Mouse (Mus musculus) thymus, postnatal 25 days (tissue): ENCODE measurements around the gene Psen2.

Experiments used
- DNase-seq: peaks from one replicate; pipeline ENCODE4 v3.0.0; 2022

The Psen2 gene

DNA sequence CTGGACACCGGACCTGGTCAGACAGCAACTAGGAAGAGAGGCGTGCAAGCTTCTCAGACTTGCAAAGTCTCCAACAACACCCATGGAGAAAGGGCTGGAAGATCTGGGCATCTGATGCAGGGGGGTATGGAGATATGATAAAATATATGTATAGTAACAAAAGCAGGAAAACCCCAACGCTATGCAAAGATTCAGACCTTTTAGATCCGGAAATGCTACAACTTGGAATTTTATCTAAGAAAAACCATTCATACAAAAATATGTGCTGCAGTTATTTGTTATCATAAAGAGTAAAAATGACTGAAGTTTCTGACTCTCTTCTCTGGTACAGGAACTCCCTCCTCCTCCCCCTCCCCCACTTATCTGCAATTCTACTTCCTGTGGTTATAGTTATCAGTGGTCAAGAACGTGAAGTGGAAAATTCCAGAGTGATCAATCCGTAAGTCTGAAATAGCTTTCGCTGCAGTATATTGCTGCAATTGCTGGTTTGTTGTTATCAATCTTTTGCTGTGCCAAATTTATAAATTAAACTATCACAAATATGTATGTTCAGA, 14.6 kb downstream of the Psen2 start:
- no peak for DNase-seq

DNA sequence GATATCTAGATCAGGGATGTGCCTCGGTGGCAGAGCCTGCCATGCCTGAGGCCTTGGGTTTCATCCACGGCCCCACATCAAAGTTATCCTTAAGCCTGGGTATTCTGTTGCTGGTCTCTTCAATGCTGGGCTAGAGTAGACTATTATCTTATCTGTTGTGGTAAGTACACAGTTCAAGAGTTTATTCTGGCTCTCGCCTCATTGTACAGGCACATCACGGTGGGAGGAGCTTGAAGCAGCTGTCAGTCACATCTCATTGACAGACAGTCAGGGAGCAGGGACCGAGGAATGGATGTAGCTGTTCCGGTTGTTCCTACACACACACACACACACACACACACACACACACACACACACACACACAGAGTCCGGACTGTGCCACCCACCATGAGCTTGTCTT, 15.3 kb downstream of the Psen2 start:
- no peak for DNase-seq

DNA sequence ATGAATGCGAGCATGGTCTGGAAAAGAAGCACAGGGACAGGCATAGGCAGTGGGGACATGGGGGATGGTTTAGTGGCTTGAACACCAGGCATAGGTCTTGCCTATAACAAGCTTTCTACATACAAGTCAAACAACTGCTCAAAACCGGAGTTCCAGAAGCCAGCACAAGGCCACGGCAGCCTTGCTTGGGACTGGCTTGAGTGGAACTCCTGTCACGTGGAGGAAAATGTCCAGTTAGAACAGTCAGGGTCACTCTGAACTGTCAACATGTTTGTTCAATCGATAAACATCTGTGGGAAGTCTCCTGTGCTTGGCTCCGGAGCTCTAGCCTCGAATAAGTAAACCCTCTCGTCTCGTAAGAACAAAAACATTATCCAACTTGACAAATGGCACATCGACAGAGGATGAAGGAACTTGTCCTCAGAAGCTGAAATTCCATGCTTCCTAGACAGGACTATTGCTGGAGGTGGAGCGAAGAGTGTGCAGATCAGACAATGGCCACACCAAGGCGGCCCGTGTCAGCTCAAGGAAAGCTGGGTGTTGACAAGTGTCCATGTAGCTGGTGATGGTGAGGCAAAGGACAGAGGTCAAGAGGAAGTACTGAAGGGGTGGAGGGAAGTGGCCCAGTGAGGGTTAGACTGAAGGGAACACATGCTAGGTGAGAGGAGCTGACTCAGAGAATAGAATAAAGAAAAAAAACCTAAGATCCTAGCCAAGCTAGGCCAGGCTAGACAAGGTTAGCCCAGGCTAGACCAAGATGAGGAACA, 17.3 kb downstream of the Psen2 start:
- DNase-seq: no peak

DNA sequence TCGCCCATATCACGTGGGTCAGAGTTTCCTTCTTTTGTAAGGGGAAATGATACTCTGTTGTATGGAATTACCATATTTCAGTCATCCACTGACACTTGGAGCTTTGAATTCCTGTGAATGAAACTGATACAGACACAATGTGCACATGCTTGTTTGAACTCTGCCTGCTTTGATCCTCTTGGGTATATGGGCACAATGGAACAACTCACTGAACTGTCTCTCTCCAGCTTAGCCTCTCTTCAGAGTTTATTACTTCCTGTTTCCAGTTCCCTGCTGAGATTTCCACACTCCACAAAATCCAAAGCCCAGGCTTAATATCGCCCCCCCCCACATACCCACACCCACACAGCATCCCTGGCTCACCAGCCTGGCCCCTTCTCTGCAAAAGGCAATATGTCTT, 31.5 kb downstream of the Psen2 start:
- no peak for DNase-seq

GRCm38 (mm10) chr1:180230580-180230979, 32.7 kb downstream of the Psen2 start:
- DNase-seq: peak; percentile 37

- no peak for DNase-seq
Observed at GRCm38 (mm10) chr1:180229906-180230305, 33.3 kb downstream of the Psen2 start.

- DNase-seq: no peak
Observed at GRCm38 (mm10) chr1:180228854-180229253, 34.4 kb downstream of the Psen2 start.

GRCm38 (mm10) chr1:180226766-180227165, 36.5 kb downstream of the Psen2 start:
- DNase-seq: no peak

DNA sequence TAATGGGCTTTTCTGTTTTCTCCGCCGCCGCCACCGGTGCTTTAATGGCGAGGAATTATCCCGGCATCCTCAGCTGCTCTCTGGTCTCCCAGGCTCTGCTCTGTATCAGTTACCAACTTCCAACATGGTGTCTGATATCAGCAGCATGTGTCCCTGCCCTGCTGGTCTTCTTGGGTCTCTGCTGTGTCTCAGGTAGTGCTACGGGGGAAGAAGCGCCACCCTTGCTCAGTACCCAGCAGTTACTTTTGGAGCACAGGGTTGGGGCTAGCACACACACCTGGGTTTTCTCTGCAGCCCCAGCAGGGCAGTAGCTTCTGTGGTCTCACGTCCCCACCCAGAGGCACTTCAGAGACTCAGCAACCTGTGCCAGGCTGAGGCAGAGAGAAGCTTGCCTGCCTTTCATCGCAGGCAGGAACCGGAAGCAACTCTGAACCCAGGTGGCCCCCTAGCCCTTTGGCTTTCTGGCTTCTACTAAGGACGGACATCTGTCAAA, 37.0 kb downstream of the Psen2 start:
- DNase-seq: peak; percentile 69

GRCm38 (mm10) chr1:180225500-180226220, 37.6 kb downstream of the Psen2 start:
- peak; percentile 75 for DNase-seq

DNA sequence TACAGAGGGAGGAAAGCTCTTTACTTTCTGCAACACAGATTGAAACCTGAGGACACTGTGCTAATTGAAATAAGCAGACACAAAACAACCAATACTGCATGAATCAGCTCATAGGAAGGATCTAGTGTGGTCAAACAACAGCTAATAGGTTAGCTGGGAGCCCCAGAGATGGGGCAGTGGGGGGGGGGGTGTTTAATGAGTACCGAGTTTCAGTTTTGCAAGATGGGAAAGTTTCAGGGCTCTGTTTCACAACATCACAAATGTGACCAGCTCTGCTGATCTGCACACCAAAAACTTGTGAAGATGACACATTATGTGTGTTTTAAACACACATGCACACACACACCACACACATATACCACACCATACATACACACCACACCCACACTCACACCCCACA, 41.2 kb downstream of the Psen2 start:
- DNase-seq: no peak

DNA sequence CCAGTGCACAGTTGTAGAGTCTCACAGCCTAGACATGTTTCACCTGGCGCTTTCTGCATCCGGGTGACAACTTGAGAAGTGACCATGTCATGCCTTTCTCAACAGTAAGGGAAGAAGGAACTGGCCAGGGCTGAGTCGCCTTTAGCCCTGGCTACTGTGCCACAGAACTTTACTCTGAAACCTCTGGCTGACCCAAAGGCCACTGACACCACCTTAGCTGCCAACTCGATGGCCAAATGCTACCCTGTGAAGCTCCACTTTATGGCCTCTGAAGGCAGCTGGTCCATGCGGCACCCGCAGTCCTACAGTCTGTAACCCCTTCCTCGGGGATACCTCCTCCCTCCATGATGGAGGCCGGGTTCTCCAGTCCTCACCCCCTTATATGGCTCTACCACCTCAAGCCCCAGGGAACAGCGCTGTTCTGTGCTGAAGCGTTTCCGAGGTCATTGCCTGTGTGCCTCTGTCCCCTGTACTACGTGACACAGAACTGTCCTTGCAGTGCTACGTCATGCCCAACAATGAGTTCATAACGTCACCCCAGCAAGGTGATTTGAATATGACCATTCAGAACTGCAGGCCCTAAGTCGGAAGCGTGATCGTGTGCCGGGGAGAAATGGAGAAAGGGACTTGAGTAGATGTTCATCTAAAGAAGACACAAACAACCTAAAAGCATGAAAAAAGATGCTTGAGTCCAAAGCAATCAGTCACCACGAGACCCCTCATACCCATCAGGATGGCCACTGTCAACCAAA, 42.3 kb downstream of the Psen2 start:
- DNase-seq: no peak

- no peak for DNase-seq
Observed at GRCm38 (mm10) chr1:180216541-180217276, 46.5 kb downstream of the Psen2 start.

GRCm38 (mm10) chr1:180215044-180215443, 48.2 kb downstream of the Psen2 start:
- peak; percentile 71 for DNase-seq

- no peak for DNase-seq
Observed at GRCm38 (mm10) chr1:180212911-180213310, 50.3 kb downstream of the Psen2 start.

GRCm38 (mm10) chr1:180210781-180211271, 52.4 kb downstream of the Psen2 start:
- DNase-seq: no peak

DNA sequence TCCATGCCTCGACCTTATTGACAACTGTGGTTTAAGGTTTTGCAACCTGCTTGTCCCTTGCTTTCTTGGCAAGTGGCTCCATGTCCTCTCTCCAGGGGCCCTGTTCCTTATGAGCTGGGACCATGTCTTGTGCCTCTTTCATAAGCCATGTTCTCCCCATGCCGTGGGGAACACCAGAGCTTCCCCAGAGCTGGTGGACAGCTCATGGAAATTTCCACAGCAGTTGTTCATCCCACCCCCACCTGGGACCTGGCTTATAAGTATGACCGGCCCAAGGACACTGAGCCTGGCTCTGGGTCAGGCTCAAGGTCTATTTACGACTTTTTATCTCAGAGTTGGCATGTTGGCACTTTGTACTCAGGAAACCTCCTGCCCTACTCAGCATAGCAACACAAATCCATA, 53.2 kb downstream of the Psen2 start:
- no peak for DNase-seq

DNA sequence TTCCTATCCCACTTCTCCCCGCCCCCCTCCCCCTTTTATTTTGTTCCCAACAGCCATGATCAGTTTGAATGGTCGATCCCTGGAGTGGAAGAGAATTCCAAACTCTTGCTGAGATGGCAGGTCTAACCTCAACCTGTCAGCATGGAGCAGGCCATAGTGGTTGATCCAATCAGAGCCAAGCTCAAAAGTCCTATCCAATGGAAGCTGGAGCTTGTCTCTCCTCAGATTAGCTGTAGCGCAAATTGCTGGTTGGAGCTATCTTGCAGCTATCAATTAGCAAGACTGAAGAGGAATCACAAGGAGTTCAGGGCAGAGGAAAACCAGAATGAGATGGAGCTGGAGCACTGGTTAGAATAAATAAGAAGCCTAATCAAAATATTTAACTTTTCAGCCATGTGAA, 54.9 kb downstream of the Psen2 start:
- no peak for DNase-seq

GRCm38 (mm10) chr1:180200722-180201121, 62.5 kb downstream of the Psen2 start:
- DNase-seq: no peak

DNA sequence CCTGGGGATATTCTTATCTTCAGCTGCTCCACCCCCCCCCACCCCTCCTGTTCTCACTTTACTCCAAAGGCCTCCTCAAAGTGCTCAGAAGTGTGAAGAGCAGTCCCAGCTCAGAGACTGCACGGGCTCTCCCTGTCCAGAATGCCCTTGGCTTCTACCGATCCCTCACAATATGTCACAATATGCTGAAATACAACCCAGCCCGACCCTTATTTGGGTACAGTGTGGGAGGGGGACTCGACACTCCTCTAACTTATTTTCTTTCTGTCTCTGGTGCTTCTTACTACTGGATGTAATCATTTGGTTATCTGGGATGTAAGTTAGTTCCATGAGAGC, 63.6 kb downstream of the Psen2 start:
- no peak for DNase-seq

DNA sequence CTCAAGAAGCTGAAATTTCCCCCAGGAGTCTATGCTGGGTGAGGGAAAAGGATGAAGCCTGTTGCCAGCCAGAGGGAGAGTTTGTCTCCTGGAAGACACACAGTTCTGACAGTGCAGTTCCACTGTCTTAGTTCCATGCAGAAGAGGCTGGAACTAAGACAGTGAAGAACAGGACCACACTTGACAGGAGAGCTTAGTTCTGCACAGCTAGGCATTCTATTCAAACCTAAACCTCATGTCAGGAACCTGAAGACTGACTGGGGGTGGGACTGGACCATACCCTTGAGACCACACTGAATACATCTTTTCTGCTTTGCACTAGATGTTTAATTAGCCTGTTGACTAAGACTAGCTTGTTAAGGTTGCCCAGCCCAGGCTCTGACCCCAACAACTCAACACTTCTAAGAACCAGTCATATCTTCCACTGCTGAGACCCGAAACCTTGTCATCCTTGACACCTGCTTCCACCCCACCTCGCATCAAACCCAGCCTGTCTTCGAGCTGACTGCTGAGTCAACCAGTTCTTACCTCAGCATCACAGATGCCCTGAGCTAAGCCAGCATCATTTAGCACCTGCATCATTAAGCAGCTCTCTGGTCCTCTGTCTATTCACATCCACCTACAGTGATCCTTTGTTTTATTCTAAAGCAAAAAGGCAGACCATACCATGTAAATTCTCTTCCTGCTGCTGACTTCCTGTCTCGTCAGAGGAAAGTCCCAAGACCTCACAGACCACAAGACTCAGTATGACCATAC, 64.1 kb downstream of the Psen2 start, which contains the start of gene Coq8a:
Coq8a (minus strand) TSS at position 644 of the 756 bp plus-strand sequence.
- no peak for DNase-seq

DNA sequence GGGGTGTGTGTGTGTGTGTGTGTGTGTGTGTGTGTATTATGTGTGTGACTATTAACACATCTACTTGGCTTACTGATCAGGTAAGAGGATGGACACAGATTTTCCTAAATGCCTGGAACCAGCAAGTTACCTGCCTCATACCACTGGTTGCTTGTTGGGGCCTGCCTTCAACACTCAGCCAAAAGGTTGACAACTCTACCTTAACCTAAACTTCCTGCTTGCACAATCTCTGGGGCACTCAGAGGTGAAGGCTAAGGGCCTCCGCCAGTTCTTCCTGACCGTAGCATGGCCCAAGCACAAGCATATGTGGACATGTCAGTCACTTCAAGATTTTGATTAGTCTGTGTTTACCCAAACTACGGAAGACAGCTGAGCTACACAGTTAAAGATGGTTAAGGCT, 65.3 kb downstream of the Psen2 start:
- DNase-seq: no peak
